Mouse (Mus musculus) megakaryocyte, adult 5-6 weeks (primary cell): ENCODE measurements around the gene Myoz2. TPM values are rescaled to one million over a fixed set of nuclear protein-coding genes. Genes with fewer than 3 reads are reported as not detected.

ENCODE experiments used
- ATAC-seq: 2 replicates; pipeline ENCODE4 v1.8.0; 2016; ENCODE audit warnings: mild to moderate bottlenecking, inconsistent platforms; ENCODE audit not compliant: poor library complexity, severe bottlenecking
- total RNA-seq, 2 experiments: library from RNA; stranded (forward) in 1 of 2; stranded (reverse) in 1 of 2; fragments of 153-499, 151-499 nt in 1 of 2; fragments of 221-1000, 200-1000 nt in 1 of 2; gene quantifications; 2 replicates each; pipeline versions ENCODE4 v1.2.3 to v1.2.4; 2015 to 2017

Myoz2 gene
- not detected in 2 replicates for total RNA-seq (2015)
- not detected in 2 replicates for total RNA-seq (2017)

DNA sequence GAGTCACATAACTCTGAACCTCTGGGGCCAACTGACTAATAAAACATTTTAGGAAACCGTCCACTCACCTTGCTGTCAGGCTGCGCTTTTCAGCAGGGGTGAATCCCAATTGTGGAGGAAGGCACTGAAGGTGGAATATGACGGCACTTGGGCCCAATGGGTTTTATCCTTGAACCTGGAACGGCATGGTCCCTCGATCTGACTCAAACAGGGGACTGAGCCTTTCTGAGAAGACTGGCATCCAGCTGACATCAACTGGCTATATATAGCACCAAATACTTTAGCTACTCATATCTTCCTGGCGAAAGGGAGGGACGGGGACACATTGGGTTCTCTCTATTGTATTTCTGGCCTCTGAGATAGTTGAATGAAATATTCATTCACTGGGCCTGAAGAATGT lies at the start of gene Myoz2:
Gene Myoz2 (minus strand): TSS at position 264 of the 400 bp plus-strand sequence.
- no peak for ATAC-seq

DNA sequence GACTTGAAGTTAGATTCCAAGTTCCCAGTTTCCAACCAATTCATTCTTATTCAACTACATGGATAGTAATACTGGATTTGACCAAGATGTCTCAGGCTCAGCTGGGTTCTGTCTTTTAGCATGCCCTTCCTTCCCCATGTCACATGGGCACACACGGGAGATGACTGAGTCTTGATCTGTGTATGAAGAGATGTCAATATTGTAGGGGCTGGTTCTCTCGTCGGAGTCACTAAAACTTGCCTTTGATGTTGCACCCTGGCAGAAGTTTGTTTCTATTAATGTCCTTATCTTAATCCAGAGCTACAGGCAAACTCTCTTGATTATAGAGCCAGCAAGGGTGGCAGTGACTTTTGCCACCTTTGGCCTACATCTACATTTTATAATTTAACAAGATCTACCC lies 46.9 kb upstream of the Myoz2 start:
- no peak for ATAC-seq

DNA sequence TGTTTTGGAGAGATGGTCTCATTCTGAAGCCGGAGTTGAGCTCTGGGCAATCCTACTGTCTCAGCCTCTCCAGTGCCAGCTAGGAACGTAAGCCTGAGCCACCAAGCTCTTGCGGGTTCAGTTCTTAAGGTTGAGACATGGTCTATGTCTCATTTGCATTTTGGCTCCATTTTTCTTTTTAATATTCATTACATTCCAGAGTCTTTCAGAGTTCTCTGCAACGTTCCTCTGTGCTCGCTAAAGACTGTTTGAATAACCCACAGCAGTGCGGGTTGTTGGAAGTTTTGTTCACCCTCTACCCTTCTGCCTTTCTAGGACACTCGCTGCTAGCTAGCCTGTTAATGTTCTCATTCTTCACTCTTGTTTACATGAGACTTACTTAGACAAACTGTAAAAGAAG lies 46.1 kb upstream of the Myoz2 start:
- ATAC-seq = no peak

DNA sequence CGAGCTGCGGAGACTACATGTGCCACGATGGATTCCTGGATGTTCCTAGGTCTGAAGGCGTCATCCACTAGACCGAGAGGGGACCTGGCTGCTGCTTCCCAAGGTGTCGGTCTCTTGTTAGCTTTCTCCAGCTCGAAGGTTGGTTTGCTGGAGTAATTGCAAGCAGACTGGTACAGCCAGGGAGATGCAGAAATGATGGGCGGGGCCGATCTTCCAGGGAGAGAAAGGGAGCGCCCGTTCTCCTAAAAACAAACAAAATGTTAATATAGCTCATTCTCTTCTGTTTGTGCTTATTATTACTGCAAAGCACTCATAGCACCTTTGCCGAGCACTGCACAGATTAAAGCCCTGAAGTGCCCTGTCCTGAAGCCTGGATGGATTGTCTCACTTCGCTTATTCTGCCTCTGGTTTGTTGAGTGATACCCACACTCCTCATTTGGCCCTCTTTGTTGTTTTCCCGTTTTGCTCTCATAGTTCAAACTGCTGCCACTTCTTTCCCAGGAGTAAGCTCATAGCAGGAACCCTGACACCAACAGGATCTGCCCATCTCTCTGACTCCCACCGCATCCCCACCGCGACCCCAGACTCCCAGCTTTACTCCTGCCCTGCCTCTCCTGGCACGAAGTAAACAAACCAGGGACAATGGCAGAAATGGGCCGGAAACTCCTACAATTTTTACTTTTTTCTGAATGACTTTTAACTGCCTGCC lies 45.4 kb upstream of the Myoz2 start:
- no peak for ATAC-seq

DNA sequence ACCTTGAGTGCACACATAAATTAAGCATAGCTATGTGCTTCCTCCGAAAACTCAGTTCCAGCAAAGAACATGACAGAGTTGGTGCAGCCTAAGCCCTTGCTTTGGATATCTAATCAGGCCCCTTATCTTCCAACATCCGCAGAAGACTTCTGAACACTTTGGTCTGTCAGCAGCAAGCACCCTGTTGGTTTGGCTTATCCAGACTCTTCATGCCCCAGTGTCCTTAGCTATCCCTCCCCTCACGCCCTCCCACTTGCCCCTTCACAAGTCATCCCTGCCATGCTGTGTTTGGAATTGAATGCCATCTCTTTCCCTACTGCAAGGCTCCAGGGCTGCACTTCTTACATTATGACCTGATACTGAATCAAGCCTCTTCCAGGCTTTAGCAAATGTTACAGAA lies 40.9 kb upstream of the Myoz2 start:
- no peak for ATAC-seq

DNA sequence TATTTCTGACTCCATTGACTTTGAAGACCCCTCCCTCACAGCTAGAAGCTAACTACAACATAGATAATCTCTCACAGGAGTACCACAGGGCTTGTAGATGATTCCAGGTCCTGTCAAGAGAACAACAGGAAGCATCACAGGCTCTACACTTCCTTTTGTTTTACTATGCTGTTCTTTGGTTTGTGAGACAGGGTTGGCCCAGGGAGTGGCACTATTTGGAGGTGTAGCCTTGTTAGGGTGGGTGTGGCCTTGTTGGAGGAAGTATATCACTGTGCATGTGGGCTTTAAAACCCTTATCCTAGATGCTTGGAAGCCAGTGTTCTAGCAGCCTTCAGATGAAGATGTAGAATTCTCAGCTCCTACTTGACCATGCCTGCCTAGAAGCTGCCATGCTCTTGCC lies 40.2 kb upstream of the Myoz2 start:
- no peak for ATAC-seq

DNA sequence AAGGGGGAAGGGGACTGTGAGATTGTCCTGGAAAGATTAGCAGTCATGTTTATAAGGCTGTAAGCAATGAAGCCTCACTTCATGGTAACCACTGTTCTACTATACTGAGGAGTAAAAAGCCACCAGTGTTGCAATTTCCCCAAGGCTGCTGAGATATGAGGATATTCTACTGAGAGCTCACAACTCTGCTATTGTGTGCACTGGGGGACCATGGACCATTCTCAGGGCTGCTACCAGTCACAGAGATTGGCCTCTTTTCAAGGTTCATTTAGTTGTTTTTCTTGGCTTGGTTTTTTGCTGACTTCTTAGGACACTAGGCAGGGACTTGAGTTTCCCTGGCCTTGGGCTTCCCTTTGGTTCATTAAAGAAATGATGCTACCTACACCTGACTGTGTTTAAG lies 38.5 kb upstream of the Myoz2 start:
- no peak for ATAC-seq

DNA sequence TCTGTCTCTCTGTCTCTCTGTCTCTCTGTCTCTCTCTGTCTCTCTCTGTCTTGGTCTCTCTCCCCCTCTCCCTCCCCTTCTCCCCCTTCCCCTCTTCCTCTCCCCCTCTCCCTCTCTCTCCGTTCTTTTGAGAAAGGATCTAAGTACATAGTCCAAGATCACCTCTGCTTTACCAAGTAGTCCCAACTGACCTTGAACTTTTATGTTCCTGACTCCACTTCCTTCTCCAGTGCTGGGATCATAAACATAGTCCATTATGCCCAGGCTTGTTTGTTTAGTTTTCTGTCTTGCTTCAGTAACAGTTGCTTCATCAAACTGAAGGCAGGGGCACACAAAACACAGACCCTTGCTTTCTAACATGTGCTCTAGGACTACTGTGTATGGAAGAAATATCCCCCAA lies 37.7 kb upstream of the Myoz2 start:
- ATAC-seq = no peak

DNA sequence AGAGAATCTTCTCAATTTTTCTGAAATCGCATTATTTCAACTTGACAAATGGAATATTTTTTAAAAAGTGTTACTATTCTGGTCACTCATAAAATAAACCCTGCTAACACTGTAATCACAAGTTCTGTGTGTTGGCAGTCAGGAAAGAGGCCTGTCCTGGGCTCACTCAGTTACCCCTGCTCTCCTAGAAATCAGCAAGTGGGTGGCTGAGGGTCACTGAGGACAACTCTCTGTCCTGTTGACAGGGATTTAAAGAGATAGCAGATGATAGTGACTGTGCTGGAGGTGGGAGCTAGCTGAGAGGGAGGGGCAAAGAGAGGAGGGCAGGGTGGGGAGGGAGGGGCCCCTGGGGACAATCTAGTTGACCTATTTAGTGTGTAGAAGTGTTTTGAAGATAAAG lies 36.2 kb upstream of the Myoz2 start:
- ATAC-seq = no peak

DNA sequence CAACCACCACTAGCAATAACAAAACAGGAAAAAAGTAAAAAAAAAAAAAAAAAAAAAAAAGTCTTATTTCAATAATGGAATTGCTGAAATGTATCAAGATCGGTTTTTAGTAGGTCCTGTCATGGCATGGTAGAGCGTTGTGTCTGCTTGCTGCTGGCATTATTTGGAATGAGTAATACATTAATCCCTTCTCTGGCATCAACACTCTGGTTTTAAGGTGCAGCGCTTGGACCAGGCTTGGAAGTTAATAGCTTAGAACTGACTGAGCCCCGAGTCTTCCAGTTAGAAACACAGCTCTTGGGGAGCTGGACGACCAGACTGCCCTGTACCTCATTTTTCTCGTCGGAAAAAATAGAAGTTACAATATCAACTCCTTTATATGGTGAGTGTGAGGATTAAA lies 32.0 kb upstream of the Myoz2 start:
- ATAC-seq = no peak

DNA sequence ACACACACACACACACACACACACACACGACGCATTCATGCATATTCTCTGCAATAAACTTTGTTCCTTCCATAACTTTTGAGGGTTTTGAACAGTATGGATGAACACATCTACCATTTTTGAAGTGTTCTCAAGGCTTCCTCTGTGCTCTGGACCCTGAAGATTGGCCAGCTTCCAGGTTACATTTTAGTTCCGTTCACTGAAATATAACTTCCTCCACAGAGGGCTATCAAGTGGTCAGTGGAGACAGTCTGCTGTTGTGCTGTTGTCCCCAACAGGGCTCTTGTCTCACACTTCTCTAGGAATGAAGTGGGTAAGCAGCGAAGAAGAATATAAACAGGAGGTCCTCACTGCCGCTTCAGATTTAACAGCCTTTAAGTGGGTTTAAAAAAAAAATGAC lies 30.7 kb upstream of the Myoz2 start:
- no peak for ATAC-seq

DNA sequence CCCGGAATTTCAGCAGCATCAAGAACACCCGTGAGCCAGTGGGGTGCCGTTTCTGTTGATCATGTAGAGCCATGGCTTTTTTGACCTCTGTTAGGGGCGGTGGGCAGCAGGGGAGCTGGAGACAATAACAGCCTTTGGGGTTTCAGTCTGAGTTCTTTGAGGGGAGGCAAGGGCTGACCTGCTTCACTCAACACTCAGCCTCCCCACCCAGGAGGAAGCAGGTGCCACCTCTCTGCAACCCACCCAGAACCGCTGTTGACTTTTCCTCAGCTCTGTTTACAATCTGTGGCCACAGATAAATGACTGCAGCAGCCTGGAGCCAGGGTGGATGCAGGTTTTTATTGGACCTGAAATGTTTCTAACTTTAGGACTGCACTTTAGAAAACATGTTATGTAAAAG lies 29.4 kb upstream of the Myoz2 start:
- ATAC-seq = no peak

DNA sequence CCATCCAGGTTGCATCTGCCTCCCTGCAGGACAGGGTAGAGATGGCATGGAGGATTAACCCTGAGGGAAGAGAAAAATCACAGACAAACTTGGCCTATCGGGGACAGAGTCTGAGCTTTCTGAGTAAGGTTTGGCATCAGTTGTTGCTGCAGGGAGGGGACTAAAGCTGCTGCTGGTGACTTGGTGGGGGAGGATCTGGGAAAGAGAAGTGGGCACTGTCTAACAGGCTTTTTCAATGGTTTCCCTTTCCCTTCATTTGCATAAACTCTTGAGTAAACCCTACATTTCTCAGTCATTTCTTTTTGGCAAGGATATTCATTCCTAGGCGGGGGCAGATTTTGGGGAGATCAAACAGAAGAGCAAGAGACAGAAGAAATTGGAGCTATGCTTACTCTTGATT lies 27.1 kb upstream of the Myoz2 start:
- peak; percentile 61 for ATAC-seq

DNA sequence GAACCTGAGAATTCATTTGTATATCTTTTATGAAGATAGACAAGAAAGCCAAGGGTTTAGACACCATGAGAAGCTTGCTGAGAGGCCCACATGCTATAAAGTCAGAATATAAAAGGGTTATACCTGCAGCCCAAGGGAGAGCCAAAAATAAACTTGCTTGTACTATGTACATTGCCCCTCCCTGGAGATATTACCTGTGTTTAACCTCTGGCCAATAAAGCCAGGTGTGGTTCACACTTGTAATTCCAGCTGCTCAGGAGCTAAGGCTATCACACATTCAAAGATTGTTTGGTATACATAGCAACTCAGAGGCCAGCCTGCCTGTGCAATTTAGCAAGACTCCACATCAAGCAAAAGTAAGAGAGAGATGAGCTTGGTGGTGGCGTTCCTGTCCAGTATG lies 24.0 kb upstream of the Myoz2 start:
- ATAC-seq = no peak

DNA sequence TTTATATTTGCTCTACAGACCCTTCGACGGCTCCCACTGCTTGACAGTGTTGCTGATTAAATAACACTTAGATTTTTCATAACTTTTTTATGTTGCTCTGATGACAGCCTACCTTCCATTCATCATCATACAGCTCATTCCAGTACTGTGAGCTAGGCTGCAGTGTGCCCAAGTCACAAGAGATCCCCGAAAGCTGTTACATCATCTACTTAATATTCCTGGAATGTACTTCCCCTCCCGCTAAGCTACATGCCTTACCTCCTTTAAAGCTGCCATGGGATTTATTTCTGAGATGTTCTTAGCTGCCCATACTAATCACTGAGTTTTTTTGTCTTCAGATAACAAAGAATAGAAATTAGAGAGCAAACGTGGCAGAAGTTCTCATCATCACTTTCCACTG lies 19.4 kb upstream of the Myoz2 start:
- no peak for ATAC-seq

DNA sequence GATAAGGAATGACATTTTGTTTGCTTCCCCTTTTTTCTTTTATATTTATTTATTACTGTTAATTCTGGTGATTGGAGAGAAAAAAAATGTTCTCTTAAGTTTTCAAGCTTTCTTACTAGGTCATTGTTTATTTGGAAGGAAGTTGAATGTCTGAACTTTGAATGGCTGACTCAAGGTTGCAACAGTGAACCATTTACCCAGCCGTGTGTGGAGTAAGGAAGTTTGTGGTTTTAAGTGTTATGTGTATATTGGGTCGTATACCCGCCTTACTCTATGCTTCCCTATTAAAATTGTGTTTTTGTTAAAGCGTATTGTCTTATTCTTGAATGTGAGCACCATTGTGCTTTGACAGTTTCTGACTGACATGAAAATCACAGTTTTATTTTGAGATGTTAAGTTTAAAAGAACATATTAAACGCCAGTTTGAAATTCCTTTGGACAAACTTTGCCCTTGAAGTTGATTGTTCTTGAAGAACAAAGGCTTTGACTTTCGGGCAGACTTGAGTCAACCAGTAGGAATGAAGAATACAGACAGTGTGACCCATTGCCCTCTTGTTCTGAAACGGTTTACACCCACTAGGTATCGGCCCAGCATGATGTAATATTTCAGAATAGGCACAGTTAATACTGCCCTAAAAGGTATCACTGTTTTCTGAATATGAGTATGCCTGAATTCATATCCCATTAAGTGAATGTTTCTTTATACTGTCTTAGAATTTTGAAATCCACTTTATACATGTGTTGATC lies 18.6 kb upstream of the Myoz2 start:
- ATAC-seq = peak; percentile 92

DNA sequence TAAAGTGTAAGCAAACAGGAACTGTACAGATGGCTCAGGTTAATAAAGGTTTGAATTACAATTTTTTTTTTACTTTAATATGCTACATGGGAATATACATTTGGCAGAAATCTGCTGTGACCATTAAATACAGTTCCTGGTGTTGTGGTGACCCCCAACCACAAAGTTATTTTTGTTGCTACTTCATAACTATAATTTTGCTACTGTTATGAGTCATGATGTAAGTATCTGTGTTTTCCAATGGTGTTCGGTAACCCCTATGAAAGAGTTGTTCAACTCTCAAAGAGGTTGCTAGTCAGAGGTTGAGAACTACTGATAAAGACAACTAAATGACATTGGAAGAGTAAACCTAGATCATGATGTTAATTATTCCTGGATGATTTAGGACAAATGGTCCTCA lies 7.5 kb upstream of the Myoz2 start:
- ATAC-seq = no peak

DNA sequence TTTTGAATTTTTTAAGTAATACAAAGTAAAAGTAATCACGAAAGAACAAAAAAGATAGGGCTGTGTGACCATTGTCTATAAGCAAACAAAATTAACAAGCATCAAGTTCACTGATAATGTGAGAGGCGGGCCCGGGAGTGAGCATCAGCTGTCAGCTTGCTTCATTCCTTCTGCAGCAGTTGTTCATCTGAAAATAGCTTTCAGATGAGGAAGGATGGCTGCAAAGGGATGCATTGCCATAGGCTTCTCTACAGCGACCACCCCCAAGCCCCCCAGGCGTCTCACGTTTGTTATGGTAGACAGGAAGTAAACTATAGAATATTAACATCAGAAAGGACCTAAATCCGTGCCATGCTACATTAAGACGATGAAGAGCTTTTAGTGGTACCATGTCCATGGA lies 1.0 kb downstream of the Myoz2 start:
- ATAC-seq = no peak

DNA sequence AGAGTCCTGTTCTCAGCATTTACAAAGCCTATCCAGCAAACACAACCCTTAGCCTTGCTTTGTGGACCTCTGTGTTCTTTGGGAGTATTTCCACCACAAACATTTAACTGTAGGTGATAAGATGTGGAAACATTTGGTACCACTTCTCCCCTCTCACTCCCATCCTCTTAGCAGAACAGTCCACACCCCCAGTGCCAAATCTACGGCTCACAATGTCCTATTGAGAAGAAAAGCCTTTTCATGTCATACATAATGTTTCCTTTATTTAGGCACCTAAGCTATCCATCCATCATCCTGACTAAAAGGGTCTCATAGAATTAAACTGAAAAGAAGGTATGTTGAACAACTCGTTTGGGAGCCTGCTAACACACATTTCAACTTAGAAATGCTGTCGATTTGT lies 9.2 kb downstream of the Myoz2 start:
- no peak for ATAC-seq

DNA sequence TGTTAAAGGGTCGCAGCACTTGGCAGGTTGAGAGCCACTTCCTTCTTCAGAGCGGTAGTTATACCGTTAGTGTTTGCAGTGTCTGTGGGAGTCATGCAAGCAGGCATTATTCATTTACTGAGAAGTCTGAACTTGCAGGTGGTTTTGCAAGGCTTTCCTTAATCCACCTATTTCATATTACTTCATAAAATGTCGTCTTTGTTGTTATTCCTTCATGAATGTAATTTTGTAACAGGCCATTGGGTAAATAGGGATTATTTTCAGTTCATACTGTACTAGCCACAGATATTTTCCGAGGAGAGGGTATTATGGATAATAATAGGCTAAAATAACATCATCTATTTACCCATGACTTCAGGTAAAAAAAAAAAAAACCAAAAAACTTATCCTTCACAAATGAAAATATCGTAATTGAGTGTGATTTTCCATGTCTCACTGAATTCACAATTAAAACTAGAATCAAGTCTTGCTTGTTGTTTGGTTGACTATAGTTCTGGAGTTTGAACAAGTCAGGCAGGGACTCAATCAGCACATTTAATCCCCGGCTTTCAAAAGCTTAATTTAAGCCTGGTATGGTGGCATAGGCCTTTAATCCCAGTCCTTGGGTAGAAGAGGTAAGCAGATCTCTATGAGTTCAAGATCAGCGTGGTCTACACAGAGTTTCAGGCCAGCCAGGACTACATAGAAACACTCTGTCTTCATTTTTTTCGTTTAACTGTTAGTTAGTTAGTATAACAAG lies 10.2 kb downstream of the Myoz2 start:
- ATAC-seq = no peak

DNA sequence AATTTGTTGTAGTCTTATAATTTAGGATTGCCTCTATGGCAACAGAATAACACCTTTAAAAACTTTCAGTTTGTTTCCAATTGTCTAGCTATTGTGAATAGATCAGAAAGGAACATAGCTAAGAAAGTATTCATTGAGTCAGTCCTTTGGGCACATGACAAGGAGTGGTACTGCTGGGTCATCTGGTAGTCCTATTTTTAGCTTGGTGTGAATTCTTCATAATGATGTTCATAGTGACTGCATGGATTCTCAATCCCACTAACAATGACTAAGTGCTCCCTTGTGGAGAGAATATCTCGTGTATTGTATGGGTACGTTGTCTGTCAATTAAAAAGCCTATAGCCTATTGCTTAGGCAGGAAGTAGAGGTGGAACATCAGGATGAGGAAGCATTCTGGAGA lies 16.0 kb downstream of the Myoz2 start:
- no peak for ATAC-seq

DNA sequence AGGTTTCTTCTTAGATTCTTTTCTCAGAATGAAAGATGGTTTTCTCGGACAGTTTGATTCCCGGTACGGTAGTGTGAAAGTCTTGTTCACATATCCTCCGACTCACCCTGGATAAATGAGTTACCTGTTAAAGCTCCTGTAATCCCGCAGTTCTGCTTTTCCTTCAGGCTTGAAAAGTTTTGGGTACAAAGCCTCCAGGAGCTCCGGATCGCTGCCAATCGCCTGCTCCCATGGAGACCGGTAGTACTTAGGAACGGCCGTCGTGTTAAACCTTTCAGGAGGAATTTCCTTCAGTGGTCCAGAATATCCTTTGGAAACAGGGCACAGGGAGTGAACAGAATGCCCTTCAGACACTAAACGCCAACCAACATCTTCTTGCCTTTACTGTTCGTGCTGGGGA lies 21.3 kb downstream of the Myoz2 start:
- no peak for ATAC-seq
